Mouse (Mus musculus) lung, adult 2 months (tissue): Measurements from ENCODE around the gene Ccr8.

Experiments
- CTCF ChIP-seq: fragments of 200-500 bp; IDR thresholded peaks from 2 replicates; pipeline ENCODE4 v1.5.1; 2011; ENCODE audit warnings: mild to moderate bottlenecking, low read length, control low read depth; ENCODE audit not compliant: insufficient read depth
- POLR2A ChIP-seq: fragments of 200-500 bp; IDR thresholded peaks from 2 replicates; pipeline ENCODE4 v1.6.1; 2011; ENCODE audit warnings: low read depth, mild to moderate bottlenecking, control low read depth, low read length, borderline replicate concordance; ENCODE audit errors: extremely low read depth

DNA sequence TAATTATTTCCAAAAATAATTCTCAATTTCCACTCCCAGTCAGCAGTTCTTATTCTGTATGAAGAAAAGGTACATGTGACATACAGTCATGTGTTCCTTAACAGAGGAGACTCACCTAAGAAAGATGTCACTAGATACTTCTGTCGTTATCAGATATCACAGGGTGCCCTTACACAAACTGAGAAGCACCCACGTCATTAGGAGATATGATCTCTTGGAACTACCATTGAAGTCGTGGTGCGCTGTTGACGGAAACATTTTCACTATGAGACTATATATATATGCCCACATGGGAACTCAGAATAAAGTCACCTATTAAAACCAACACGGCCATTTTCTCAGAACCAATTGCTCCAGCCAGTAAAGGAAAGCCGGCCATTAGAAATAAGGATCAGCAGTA is 17.4 kb upstream of the Ccr8 start:
- TF ChIP-seq CTCF (no peak), POLR2A (no peak)
